Mouse (Mus musculus) frontal cortex, adult 2 months (tissue): ENCODE results near the gene Smarcc2. TPM values are rescaled to one million over a fixed set of nuclear protein-coding genes. Genes with fewer than 3 reads are reported as not detected.
"Not testable (repeated sequence)": the region's sequence is repeated elsewhere in the genome, so short reads cannot be mapped to it uniquely, and the experiment has no call there.

ENCODE experiments used
- DNase-seq, 2 experiments: peaks; one replicate each; pipeline ENCODE4 v3.0.0; 2022; ENCODE audit warnings: low spot score in 1 of 2; ENCODE audit errors: extremely low spot score in 1 of 2
- polyA plus RNA-seq: library from polyadenylated mRNA; depleted of rRNA; stranded (reverse); fragments of >200 nt; gene quantifications from 2 replicates; pipeline ENCODE4 v1.2.3, GENCODE M21; 2012

Smarcc2 gene
- polyA plus RNA-seq, 1 experiment: 255 TPM

- DNase-seq: no peak
These were observed 17.5 kb upstream of the Smarcc2 start for GRCm38 (mm10) chr10:128441324-128442119.

GRCm38 (mm10) chr10:128442718-128443117, 16.3 kb upstream of the Smarcc2 start:
- DNase-seq: no peak

DNA sequence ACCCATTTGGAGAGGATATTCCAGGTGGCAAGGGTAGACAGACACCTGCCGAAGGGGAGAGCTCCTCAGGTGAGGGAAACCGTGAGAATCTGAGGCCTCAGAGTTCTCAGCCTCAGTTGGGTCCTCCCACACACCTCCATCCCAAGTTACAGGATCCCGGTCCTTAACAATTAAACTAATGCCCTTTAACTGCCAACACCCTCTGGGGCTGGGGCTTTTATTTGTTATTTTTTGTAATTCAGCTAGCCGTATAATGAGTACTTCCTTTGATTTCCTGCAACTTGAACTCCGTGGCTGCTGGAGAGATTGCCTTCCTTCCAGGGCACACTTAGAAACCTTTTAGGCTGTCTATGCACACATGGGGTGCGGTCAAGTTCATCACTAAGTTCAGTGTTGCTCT, 14.7 kb upstream of the Smarcc2 start:
- no peak for DNase-seq

DNA sequence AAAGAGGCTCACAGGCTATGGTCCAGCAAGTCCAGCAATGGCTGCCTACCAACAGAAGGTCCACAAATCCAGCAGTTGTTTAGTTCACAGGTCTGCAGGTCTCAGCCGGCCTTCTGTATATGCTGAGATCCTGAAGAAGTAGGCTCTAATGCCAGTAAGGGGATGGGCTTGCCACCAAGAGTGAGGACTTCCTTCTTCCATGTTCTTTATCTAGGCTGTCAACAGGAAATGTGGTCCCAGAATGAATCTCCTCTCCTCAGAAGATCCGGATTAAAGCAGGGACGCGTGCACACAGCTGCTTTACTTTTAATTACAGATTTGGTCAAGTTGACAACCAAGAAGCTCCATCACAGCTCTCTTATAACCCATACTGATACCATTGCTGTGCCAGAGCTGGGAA, 13.6 kb upstream of the Smarcc2 start:
- DNase-seq: no peak

DNA sequence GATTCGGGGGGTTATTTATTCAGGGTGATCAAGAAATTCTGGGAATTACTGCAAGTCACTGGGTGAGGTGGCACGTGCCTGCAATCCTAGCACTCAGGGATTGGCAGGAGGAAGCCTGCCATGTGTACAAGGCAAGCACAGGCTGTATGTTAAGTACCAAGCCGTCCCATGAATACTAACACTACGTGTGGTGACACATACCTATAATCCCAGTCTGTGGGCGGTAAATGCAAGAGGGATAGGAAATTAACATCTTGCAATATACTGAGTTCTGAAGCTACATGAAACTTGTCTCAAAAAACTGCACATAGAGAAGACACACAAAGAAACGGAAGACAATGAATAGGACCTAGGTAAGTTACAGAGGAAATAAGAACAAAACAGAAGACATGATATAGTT, 8.0 kb upstream of the Smarcc2 start:
- DNase-seq: no peak

- DNase-seq: no peak
These were observed 4.6 kb upstream of the Smarcc2 start for GRCm38 (mm10) chr10:128454471-128454870.

GRCm38 (mm10) chr10:128455280-128455679, 3.8 kb upstream of the Smarcc2 start:
- DNase-seq: peak in 1 of 2 experiments; percentile 87

DNA sequence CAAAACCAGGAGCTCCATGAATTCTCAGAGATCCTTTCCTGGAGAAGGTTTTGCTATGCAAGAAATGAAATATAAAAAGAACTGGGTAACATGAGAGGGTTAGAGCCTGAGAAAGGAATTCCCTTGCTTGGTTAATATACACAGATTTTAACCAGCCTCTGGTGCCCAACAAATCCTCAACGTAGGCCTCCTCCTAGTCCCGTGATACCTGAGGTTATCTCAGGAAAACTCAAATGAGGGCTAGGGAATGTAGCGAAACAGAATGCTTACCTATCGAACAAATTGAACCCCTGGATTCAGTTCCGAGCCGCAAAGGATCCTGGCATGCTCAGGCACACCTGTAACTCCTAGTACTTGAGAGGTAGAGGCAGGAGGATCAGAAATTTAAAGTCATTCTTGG, 1.4 kb upstream of the Smarcc2 start:
- no peak for DNase-seq

GRCm38 (mm10) chr10:128458348-128458718, 715 bp upstream of the Smarcc2 start:
- peak; percentile 72 to 98 for DNase-seq

- peak in 1 of 2 experiments; percentile 32 for DNase-seq
These were observed 591 bp downstream of the Smarcc2 start for GRCm38 (mm10) chr10:128459409-128460269.

- DNase-seq: no peak
These were observed 1.2 kb downstream of the Smarcc2 start for GRCm38 (mm10) chr10:128460270-128460630.

DNA sequence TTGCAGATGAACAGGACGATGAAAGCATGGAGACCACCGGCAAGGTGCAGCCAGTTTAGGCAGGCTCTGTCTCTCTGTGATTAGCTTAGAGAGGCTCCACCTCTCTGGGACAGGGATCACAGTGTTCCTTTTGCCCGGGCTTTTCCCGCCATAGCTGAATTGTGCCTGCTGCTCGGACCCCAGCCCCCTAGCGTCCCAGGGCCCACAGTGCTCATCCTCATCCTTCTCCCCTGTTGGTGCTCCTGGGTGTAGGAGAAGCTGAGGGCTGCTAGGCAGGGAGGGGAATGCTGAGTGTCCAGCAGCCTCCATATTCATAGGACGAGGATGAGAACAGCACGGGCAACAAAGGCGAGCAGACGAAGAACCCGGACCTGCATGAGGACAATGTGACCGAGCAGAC, 15.3 kb downstream of the Smarcc2 start:
- DNase-seq: no peak

- no peak for DNase-seq
These were observed 27.3 kb downstream of the Smarcc2 start for GRCm38 (mm10) chr10:128486370-128486769.

GRCm38 (mm10) chr10:128487861-128488712, 29.0 kb downstream of the Smarcc2 start:
- no peak for DNase-seq

GRCm38 (mm10) chr10:128488776-128489175, 29.7 kb downstream of the Smarcc2 start:
- no peak for DNase-seq

DNA sequence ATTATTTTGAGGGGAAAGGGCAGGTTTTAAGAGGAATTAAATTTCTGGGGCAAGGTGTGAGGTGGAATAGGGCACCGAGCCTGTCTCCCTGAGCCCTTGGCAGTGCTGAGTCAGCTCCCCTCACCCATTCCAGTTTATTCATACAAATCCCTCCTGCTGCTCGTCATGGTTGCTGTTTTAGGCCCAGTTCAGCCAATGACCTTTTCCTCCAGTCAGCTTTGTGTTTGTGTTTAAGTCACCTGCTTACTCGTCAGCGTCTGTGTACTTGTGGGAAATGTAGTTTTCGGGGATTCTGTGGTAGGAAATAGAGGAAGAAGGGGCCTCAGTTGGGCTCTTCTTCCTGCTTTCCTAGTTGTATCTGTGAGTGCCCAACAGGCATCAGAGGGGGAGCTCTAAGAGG, 30.3 kb downstream of the Smarcc2 start:
- DNase-seq: no peak

DNA sequence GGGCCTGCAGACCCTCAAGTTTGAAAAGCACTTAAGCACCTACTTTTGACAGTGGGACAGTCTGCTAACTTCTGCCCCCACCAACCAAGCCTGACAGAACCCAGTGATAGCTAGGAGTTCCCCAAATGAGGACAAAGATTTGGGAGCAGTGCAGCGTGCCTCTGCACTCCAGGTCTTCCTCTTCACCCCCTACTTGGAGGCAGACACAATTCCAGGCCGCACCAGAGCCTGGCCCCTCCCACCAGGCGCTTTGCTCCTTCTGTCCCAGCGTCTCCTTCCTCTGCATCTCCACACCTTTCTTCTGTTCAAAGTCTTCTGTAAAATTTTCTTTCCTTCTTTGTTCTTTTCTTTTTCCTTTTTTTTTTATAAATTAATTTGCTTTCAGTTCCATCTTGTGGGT, 30.7 kb downstream of the Smarcc2 start:
- no peak for DNase-seq

GRCm38 (mm10) chr10:128490232-128490631, 31.2 kb downstream of the Smarcc2 start:
- DNase-seq: no peak

DNA sequence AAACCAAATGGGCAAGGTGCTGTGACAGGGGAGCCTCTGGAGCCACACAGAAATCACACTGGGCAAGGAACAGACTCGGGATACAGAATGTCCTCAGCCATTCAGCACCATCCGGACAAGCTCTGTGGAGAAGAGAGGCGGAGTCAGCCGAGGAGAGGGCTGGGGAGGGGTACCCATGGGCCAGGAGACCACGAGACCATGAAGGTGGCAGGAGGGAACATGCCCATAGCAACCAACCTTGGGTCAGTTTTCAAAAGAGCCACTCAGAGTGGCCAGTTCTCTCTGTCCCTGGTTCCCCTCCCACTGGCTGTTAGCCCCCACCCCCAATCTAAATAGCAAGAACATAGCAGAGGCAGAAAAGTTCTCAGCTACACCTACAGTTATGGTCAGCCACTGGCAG, 31.9 kb downstream of the Smarcc2 start:
- no peak for DNase-seq

DNA sequence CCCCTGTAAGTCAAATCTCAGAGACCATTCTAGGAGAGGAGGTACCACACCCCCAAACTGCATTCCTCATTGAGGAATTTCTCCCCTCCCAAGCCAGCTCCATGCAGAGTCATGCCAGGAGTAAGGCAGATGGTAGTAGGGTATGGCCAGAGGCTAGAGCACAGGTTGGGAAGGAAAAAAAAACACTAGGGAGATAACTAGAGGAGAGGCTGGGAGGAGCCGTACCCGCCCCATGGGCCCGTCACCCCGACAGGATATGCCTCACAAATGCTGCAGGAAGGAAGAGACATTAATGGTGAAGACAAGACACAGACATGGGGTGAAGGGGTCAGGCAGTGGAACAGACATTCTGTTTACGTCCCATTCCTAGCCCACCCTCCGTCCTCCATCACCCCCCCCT, 32.4 kb downstream of the Smarcc2 start:
- peak in 1 of 2 experiments; percentile 41 for DNase-seq

- DNase-seq: not testable (repeated sequence)
These were observed 33.0 kb downstream of the Smarcc2 start for GRCm38 (mm10) chr10:128492051-128492450.
